Mouse (Mus musculus) megakaryocyte, embryonic 14.5 days (primary cell): ENCODE data around the gene Shq1.

Source experiments
- FLI1 ChIP-seq: IDR thresholded peaks from 2 replicates; pipeline ENCODE4 v1.6.1; 2012; ENCODE audit warnings: low read length, inconsistent platforms, mixed read lengths
- GATA1 ChIP-seq: IDR thresholded peaks from 3 replicates; pipeline ENCODE4 v1.6.1; 2012; ENCODE audit warnings: mixed read lengths, low read length, inconsistent platforms, borderline replicate concordance

- no peak for TF ChIP-seq GATA1
- no peak for TF ChIP-seq FLI1
Measured at GRCm38 (mm10) chr6:100709483-100709882, 38.5 kb upstream of the Shq1 start.
